Comparison of ENCODE assay signal across 8 mouse cellular contexts in the genomic region with DNA sequence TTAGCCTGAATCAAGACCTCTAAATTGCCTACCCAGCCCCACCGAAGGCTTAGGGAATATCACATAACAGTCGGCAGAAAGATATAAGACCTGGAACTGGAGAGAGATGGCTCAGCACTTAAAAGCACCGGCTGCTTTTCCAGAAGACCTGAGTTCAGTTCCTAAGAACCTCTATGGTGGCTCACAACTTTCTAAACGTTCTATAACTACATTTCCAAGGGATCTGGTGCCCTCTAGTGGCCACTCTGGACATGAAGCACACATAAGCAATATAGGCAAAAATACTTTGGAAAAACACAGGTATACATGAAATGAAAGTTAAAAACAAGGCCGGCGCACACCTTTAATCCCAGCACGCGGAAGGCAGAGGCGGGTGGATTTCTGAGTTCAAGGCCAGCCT. TPM values are rescaled to one million over a fixed set of nuclear protein-coding genes. Genes with fewer than 3 reads are reported as not detected.
DNase-seq lines count a peak whose midpoint lies in the region; ATAC-seq lines count a peak whose summit lies in the region.

No protein-coding gene starts in this region.

- H3K4me2 ChIP-seq in hindbrain, embryonic 15.5 days: 0 out of 2 replicates have a peak overlapping the region, but pooled peaks have one; percentile 24

- H3K4me1 ChIP-seq in hindbrain, embryonic 15.5 days (replicated peaks): no peaks in the 10 kb centered on the region

- no peak overlapping the region for H3K4me3 ChIP-seq in hindbrain, embryonic 15.5 days

- no peak overlapping the region for H3K27ac ChIP-seq in hindbrain, embryonic 15.5 days (replicated peaks)

- ATAC-seq in activated CD4-positive, CD25-positive, alpha-beta regulatory T cell, adult 4 months: peak; percentile 68
- ATAC-seq in hindbrain, embryonic 15.5 days (ENCODE audit: low FRiP score, low read depth): no peak

- H3K9ac ChIP-seq in hindbrain, embryonic 15.5 days: no peak overlapping the region

- no peaks in the 10 kb centered on the region for H3K27me3 ChIP-seq in hindbrain, embryonic 15.5 days

- DNase-seq in cerebellum, postnatal 25 days: peak; percentile 51 to 78
- peak; percentile 62 to 65 for DNase-seq in frontal cortex, postnatal 25 days (ENCODE audit: low spot score in 2 of 2)
- peak; percentile 38 to 90 for DNase-seq in layer of hippocampus, postnatal 25 days (ENCODE audit: extremely low spot score in 1 of 2, low spot score in 1 of 2)
- peak; percentile 86 for DNase-seq in lung, postnatal 14 days
- peak; percentile 80 to 87 for DNase-seq in right cerebral cortex, adult 2 months (ENCODE audit: low spot score in 2 of 2)
- DNase-seq in urinary bladder, postnatal 25 days (ENCODE audit: low spot score): peak; percentile 76

- no peaks in the 10 kb centered on the region for H3K36me3 ChIP-seq in hindbrain, embryonic 15.5 days

- 12% methylated on average over 9 of the region's 9 CpGs for WGBS in hindbrain, embryonic 15.5 days

- H3K9me3 ChIP-seq in hindbrain, embryonic 15.5 days: no peaks in the 10 kb centered on the region

RNA-seq across cellular contexts. Expression of gene Spink2, which starts 5.9 kb away (rescaled TPM):
- polyA plus RNA-seq in activated CD4-positive, CD25-positive, alpha-beta regulatory T cell, adult 4 months (2017; shearing (Covaris generic)): under 1 TPM in 1 of 2 experiments, not detected in 1; 0.73 TPM
- 0.90 and 1.3 TPM in 2 replicates for polyA plus RNA-seq in hindbrain, embryonic 15.5 days (2015; fragmentation: Nextera tagmentation; extraction: Ambion mirVana)
- total RNA-seq in layer of hippocampus, postnatal 25 days (2021): not detected

RNA-seq across cellular contexts. Expression of gene Rest, which starts 48.1 kb away (rescaled TPM):
- 10 to 100 TPM; 16.3 to 17.6 TPM for polyA plus RNA-seq in activated CD4-positive, CD25-positive, alpha-beta regulatory T cell, adult 4 months (2017; shearing (Covaris generic))
- 6.8 and 7.1 TPM in 2 replicates for polyA plus RNA-seq in hindbrain, embryonic 15.5 days (2015; fragmentation: Nextera tagmentation; extraction: Ambion mirVana)
- 1 to 10 TPM; 4.4 to 5.4 TPM for total RNA-seq in layer of hippocampus, postnatal 25 days (2021)
